Mouse (Mus musculus): ENCODE results near the gene Arhgap15. TPM values are rescaled to one million over a fixed set of nuclear protein-coding genes. Genes with fewer than 3 reads are reported as not detected.

Arhgap15 gene
- polyA plus RNA-seq, 1 experiment from 2014 or later = 2.8 TPM

GRCm38 (mm10) chr2:44430521-44430920, 681.9 kb downstream of the Arhgap15 start:
- ATAC-seq (ENCODE audit: low read depth) (no peak), DNase-seq (ENCODE audit: low spot score) (no peak)
- no peak overlapping the region for H3K27ac ChIP-seq (replicated peaks; ENCODE audit: low read depth, low read length)
- WGBS = 70% methylated on average over 9 of the region's 9 CpGs
- H3K9ac ChIP-seq (ENCODE audit: low read depth, low read length) = no peak overlapping the region
- H3K27me3 ChIP-seq (replicated peaks; ENCODE audit: control insufficient read depth, insufficient read depth, low read length) = no peaks in the 10 kb centered on the region
- H3K4me2 ChIP-seq (ENCODE audit: low read depth, low read length) = no peak overlapping the region
- H3K9me3 ChIP-seq (ENCODE audit: control insufficient read depth, low read length) = no peaks in the 10 kb centered on the region
- no peaks in the 10 kb centered on the region; the same call in 1 of the 2 replicates for H3K4me1 ChIP-seq (ENCODE audit: control insufficient read depth, insufficient read depth, low read length)
- no peak overlapping the region for H3K4me3 ChIP-seq (ENCODE audit: low read depth, low read length)
- H3K36me3 ChIP-seq (ENCODE audit: control insufficient read depth, insufficient read depth, low read length) = no peaks in the 10 kb centered on the region

GRCm38 (mm10) chr2:44436652-44437051, 688.0 kb downstream of the Arhgap15 start:
- H3K9me3 ChIP-seq (ENCODE audit: control insufficient read depth, low read length) = peaks cover 5% of the 10 kb centered on the region
- ATAC-seq (ENCODE audit: low read depth) (no peak), DNase-seq (ENCODE audit: low spot score) (no peak)
- no peaks in the 10 kb centered on the region for H3K27me3 ChIP-seq (replicated peaks; ENCODE audit: control insufficient read depth, insufficient read depth, low read length)
- peaks cover 11% of the 10 kb centered on the region for H3K4me1 ChIP-seq (ENCODE audit: control insufficient read depth, insufficient read depth, low read length)
- no peaks in the 10 kb centered on the region for H3K36me3 ChIP-seq (ENCODE audit: control insufficient read depth, insufficient read depth, low read length)
- peak overlapping the region; percentile 67; the same call in 1 of the 2 replicates for H3K27ac ChIP-seq (replicated peaks; ENCODE audit: low read depth, low read length)
- H3K9ac ChIP-seq (ENCODE audit: low read depth, low read length) = no peak overlapping the region
- no peak overlapping the region for H3K4me3 ChIP-seq (ENCODE audit: low read depth, low read length)
- 40% methylated on average over 5 of the region's 5 CpGs for WGBS
- H3K4me2 ChIP-seq (ENCODE audit: low read depth, low read length) = peak overlapping the region; percentile 15; the same call in 1 of the 2 replicates

GRCm38 (mm10) chr2:44437496-44438057, 689.0 kb downstream of the Arhgap15 start:
- H3K36me3 ChIP-seq (ENCODE audit: control insufficient read depth, insufficient read depth, low read length) = 0 out of 2 replicates have a peak, but pooled peaks cover 4% of the 10 kb centered on the region
- ATAC-seq (ENCODE audit: low read depth) (0 out of 2 replicates have a peak, but pooled peaks have one; percentile 37), DNase-seq (ENCODE audit: low spot score) (peak; percentile 67)
- H3K4me2 ChIP-seq (ENCODE audit: low read depth, low read length) = peak overlapping the region; percentile 34
- no peak overlapping the region for H3K4me3 ChIP-seq (ENCODE audit: low read depth, low read length)
- H3K27ac ChIP-seq (replicated peaks; ENCODE audit: low read depth, low read length) = peak overlapping the region; percentile 67
- WGBS = 37% methylated on average over 8 of the region's 8 CpGs
- no peaks in the 10 kb centered on the region for H3K27me3 ChIP-seq (replicated peaks; ENCODE audit: control insufficient read depth, insufficient read depth, low read length)
- H3K4me1 ChIP-seq (ENCODE audit: control insufficient read depth, insufficient read depth, low read length) = peaks cover 11% of the 10 kb centered on the region
- peaks cover 14% of the 10 kb centered on the region for H3K9me3 ChIP-seq (ENCODE audit: control insufficient read depth, low read length)
- H3K9ac ChIP-seq (ENCODE audit: low read depth, low read length) = 0 out of 2 replicates have a peak overlapping the region, but pooled peaks have one; percentile 8

- H3K27ac ChIP-seq (replicated peaks; ENCODE audit: low read depth, low read length) = peak overlapping the region; percentile 67; the same call in 1 of the 2 replicates
- DNase-seq (ENCODE audit: low spot score) (peak; percentile 39), ATAC-seq (ENCODE audit: low read depth) (peak; percentile 45; the same call in 1 of the 2 replicates)
- no peak overlapping the region for H3K9ac ChIP-seq (ENCODE audit: low read depth, low read length)
- H3K36me3 ChIP-seq (ENCODE audit: control insufficient read depth, insufficient read depth, low read length) = 0 out of 2 replicates have a peak, but pooled peaks cover 4% of the 10 kb centered on the region
- peaks cover 11% of the 10 kb centered on the region for H3K4me1 ChIP-seq (ENCODE audit: control insufficient read depth, insufficient read depth, low read length)
- H3K4me2 ChIP-seq (ENCODE audit: low read depth, low read length) = no peak overlapping the region
- H3K9me3 ChIP-seq (ENCODE audit: control insufficient read depth, low read length) = peaks cover 17% of the 10 kb centered on the region
- WGBS = 42% methylated on average over 1 of the region's 1 CpGs
- H3K4me3 ChIP-seq (ENCODE audit: low read depth, low read length) = no peak overlapping the region
- H3K27me3 ChIP-seq (replicated peaks; ENCODE audit: control insufficient read depth, insufficient read depth, low read length) = no peaks in the 10 kb centered on the region
These were observed 689.4 kb downstream of the Arhgap15 start for GRCm38 (mm10) chr2:44438070-44438469.

- Histone ChIP-seq H3K27me3 (replicated peaks; ENCODE audit: control insufficient read depth, insufficient read depth, low read length) (no peaks in the 10 kb centered on the region), H3K27ac (replicated peaks; ENCODE audit: low read depth, low read length) (no peak overlapping the region), H3K9me3 (ENCODE audit: control insufficient read depth, low read length) (peaks cover 17% of the 10 kb centered on the region), H3K4me3 (ENCODE audit: low read depth, low read length) (no peak overlapping the region), H3K36me3 (ENCODE audit: control insufficient read depth, insufficient read depth, low read length) (0 out of 2 replicates have a peak, but pooled peaks cover 4% of the 10 kb centered on the region), H3K4me1 (ENCODE audit: control insufficient read depth, insufficient read depth, low read length) (no peaks in the 10 kb centered on the region), H3K9ac (ENCODE audit: low read depth, low read length) (no peak overlapping the region), H3K4me2 (ENCODE audit: low read depth, low read length) (no peak overlapping the region)
- DNase-seq (ENCODE audit: low spot score) = no peak
- WGBS = 60% methylated on average over 2 of the region's 2 CpGs
- no peak for ATAC-seq (ENCODE audit: low read depth)
These were observed 696.3 kb downstream of the Arhgap15 start for GRCm38 (mm10) chr2:44444938-44445337.

Other genes with a start within 250 kb of the Arhgap15 start
- gene Kynu, start 193.5 kb upstream of the Arhgap15 start, polyA plus RNA-seq (2014; fragmentation: Nextera tagmentation; extraction: Ambion mirVana) = 0.29 and 0.42 TPM in 2 replicates

Data from embryonic facial prominence, embryonic 14.5 days (tissue).